In the genomic region with DNA sequence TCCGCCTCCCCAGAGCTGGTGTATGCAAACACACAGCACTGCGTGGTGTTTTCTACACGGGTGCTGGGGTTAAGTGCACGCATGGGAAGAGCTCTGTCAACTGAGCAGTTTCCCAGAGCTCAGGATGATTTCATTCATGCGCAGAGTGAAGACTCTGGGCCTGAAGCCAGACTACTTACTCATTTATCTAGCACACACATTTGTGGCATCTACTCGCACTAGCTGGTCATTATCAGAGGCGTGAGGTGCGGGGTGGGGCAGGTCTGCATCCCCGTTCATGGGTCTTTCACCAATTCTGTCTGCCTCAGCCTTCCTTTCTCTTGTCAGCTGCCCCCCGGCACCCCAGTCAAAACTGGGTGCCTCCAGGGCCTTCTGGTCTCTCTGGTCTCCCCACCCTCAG, we compare ENCODE assay signal across 12 mouse cellular contexts.
DNase-seq lines count a peak whose midpoint lies in the region; ATAC-seq and TF ChIP-seq lines count a peak whose summit lies in the region.
"Had no signal": no experiment of that assay in that cellular context is flagged by ENCODE, and none has a peak within 500 bp of the region (broad histone marks: within the 10 kb centered on the region; RNA-seq: fewer than 3 reads in every experiment).

No protein-coding gene starts in this region.

- H3K4me1 ChIP-seq in forebrain, embryonic 10.5 days: peaks cover 7% of the 10 kb centered on the region
- H3K4me1 ChIP-seq in forebrain, embryonic 13.5 days: no peaks in the 10 kb centered on the region
- peaks cover 26% of the 10 kb centered on the region for H3K4me1 ChIP-seq in heart, embryonic 10.5 days
- H3K4me1 ChIP-seq in liver, embryonic 14.5 days (replicated peaks; ENCODE audit: control insufficient read depth in 2 of 2, insufficient read depth in 2 of 2, low read length in 1 of 2): peaks cover 47 to 67% of the 10 kb centered on the region in 2 experiments

- no peaks in the 10 kb centered on the region; the same call in 1 of the 2 replicates for H3K9me3 ChIP-seq in forebrain, embryonic 10.5 days
- H3K9me3 ChIP-seq in forebrain, embryonic 13.5 days (replicated peaks): no peaks in the 10 kb centered on the region
- H3K9me3 ChIP-seq in heart, embryonic 10.5 days: no peaks in the 10 kb centered on the region
- peaks cover 4% of the 10 kb centered on the region; the same call in 1 of the 2 replicates for H3K9me3 ChIP-seq in liver, embryonic 14.5 days (ENCODE audit: control insufficient read depth, low read length)

- ATAC-seq in forebrain, embryonic 13.5 days: no peak
- peak; percentile 93 for ATAC-seq in liver, embryonic 14.5 days (ENCODE audit: insufficient read depth)
- ATAC-seq in megakaryocyte, adult 5-6 weeks (ENCODE audit: poor library complexity, severe bottlenecking): no peak
- ATAC-seq: forebrain, embryonic 14.5 days had no signal

- TF ChIP-seq EP300 in liver, embryonic 14.5 days (IDR thresholded peaks at IDR 0.05; ENCODE audit: low read depth): peak; percentile 94

- no peaks in the 10 kb centered on the region for H3K36me3 ChIP-seq in forebrain, embryonic 10.5 days (replicated peaks)
- no peaks in the 10 kb centered on the region for H3K36me3 ChIP-seq in forebrain, embryonic 13.5 days (ENCODE audit: poor library complexity, severe bottlenecking)
- no peaks in the 10 kb centered on the region for H3K36me3 ChIP-seq in heart, embryonic 10.5 days
- no peaks in the 10 kb centered on the region for H3K36me3 ChIP-seq in liver, embryonic 14.5 days (replicated peaks; ENCODE audit: control insufficient read depth, insufficient read depth, low read depth)

- no peak for TF ChIP-seq CTCF in liver, embryonic 14.5 days (IDR thresholded peaks at IDR 0.05; ENCODE audit: low read depth)

- peak; percentile 13 for DNase-seq in forebrain, embryonic 10.5 days (ENCODE audit: extremely low spot score, low spot score)
- peak; percentile 33 for DNase-seq in 3134 (ENCODE audit: extremely low read depth, insufficient read length, low spot score)
- DNase-seq in heart, embryonic 10.5 days (ENCODE audit: low spot score): peak; percentile 90
- DNase-seq in liver, embryonic 14.5 days (ENCODE audit: low read depth in 3 of 3, low spot score in 3 of 3): peak; percentile 75 to 82 (median 81)
- no peak for DNase-seq in adipocyte (ENCODE audit: low spot score)
- DNase-seq in layer of hippocampus, adult 8-10 months (ENCODE audit: low spot score in 2 of 2): no peak
- DNase-seq: cerebellum, postnatal 25 days; retina, postnatal 1 day had no signal

- WGBS in forebrain, embryonic 10.5 days: 88% methylated on average over 10 of the region's 10 CpGs
- 85% methylated on average over 10 of the region's 10 CpGs for WGBS in forebrain, embryonic 13.5 days
- WGBS in heart, embryonic 10.5 days: 67% methylated on average over 10 of the region's 10 CpGs
- 40% methylated on average over 10 of the region's 10 CpGs for WGBS in liver, embryonic 14.5 days (ENCODE audit: insufficient replicate concordance)

- no peaks in the 10 kb centered on the region for H3K27me3 ChIP-seq in forebrain, embryonic 10.5 days (ENCODE audit: poor library complexity, severe bottlenecking)
- H3K27me3 ChIP-seq in forebrain, embryonic 13.5 days: no peaks in the 10 kb centered on the region
- H3K27me3 ChIP-seq in heart, embryonic 10.5 days (ENCODE audit: insufficient read depth, poor library complexity, severe bottlenecking): no peaks in the 10 kb centered on the region
- H3K27me3 ChIP-seq in liver, embryonic 14.5 days (ENCODE audit: control insufficient read depth, insufficient read depth, low read length): no peaks in the 10 kb centered on the region

- H3K9ac ChIP-seq in forebrain, embryonic 13.5 days: no peak overlapping the region
- peak overlapping the region; percentile 67 for H3K9ac ChIP-seq in liver, embryonic 14.5 days (replicated peaks)

- H3K4me2 ChIP-seq in forebrain, embryonic 13.5 days: no peak overlapping the region
- peak overlapping the region; percentile 68 for H3K4me2 ChIP-seq in liver, embryonic 14.5 days (ENCODE audit: low read depth)
- H3K4me2 ChIP-seq: midbrain, embryonic 11.5 days had no signal

- H3K4me3 ChIP-seq in forebrain, embryonic 10.5 days: no peak overlapping the region
- no peak overlapping the region for H3K4me3 ChIP-seq in forebrain, embryonic 13.5 days
- H3K4me3 ChIP-seq in heart, embryonic 10.5 days: no peak overlapping the region
- no peak overlapping the region for H3K4me3 ChIP-seq in liver, embryonic 14.5 days (ENCODE audit: insufficient read depth in 1 of 2, low read depth in 2 of 2, low read length in 2 of 2)

- no peak overlapping the region for H3K27ac ChIP-seq in forebrain, embryonic 10.5 days
- H3K27ac ChIP-seq in forebrain, embryonic 13.5 days: no peak overlapping the region
- peak overlapping the region; percentile 70; the same call in 1 of the 2 replicates for H3K27ac ChIP-seq in heart, embryonic 10.5 days
- peak overlapping the region; percentile 96 for H3K27ac ChIP-seq in liver, embryonic 14.5 days

Comparison
In these comparisons a context has a peak if more than half of its experiments do, and no peak if none do; other contexts are left out.
1. DNase-seq: peak in forebrain, embryonic 10.5 days (single experiment), 3134 (single experiment), heart, embryonic 10.5 days (single experiment) and liver, embryonic 14.5 days (3 of 3); none in adipocyte (single experiment) and layer of hippocampus, adult 8-10 months (0 of 2).
2. H3K27ac ChIP-seq: peak in heart, embryonic 10.5 days (single experiment) and liver, embryonic 14.5 days (single experiment); none in forebrain, embryonic 10.5 days (single experiment) and forebrain, embryonic 13.5 days (single experiment).